Mouse (Mus musculus) C2C12 (cell line): ENCODE measurements around the gene Ugcg. TPM values are rescaled to one million over a fixed set of nuclear protein-coding genes. Genes with fewer than 3 reads are reported as not detected.

Experiments
- H3K27me3 ChIP-seq: one replicate; pipeline ENCODE4 v1.6.1; 2011; ENCODE audit not compliant: control insufficient read depth, insufficient read depth, insufficient read length
- H3K36me3 ChIP-seq: one replicate; pipeline ENCODE4 v1.6.1; 2011; ENCODE audit not compliant: control insufficient read depth, insufficient read depth
- H3K4me3 ChIP-seq: one replicate; pipeline ENCODE4 v1.5.1; 2011; ENCODE audit warnings: mild to moderate bottlenecking, control low read depth; ENCODE audit not compliant: poor library complexity, insufficient read depth, severe bottlenecking
- H3K79me2 ChIP-seq: one replicate; pipeline ENCODE4 v1.6.1; 2011; ENCODE audit not compliant: control insufficient read depth, insufficient read depth
- H3K79me3 ChIP-seq: one replicate; pipeline ENCODE4 v1.6.1; 2011; ENCODE audit warnings: low read depth, control low read depth
- H3ac ChIP-seq: one replicate; pipeline ENCODE3; 2011; ENCODE audit warnings: low read depth; ENCODE audit not compliant: control insufficient read depth, insufficient read length
- CEBPB ChIP-seq: IDR thresholded peaks from one replicate; pipeline ENCODE4 v1.6.1; 2011; ENCODE audit warnings: low read depth, mild to moderate bottlenecking, control low read depth, moderate library complexity
- CTCF ChIP-seq: IDR thresholded peaks from one replicate; pipeline ENCODE4 v1.5.1; 2011; ENCODE audit not compliant: control insufficient read depth, insufficient read depth, insufficient read length
- FOSL1 ChIP-seq: IDR thresholded peaks from one replicate; pipeline ENCODE4 v1.8.0; 2011; ENCODE audit warnings: mild to moderate bottlenecking, low read length; ENCODE audit not compliant: poor library complexity, insufficient read depth, severe bottlenecking
- MAX ChIP-seq: IDR thresholded peaks from one replicate; pipeline ENCODE4 v1.6.1; 2011; ENCODE audit warnings: mild to moderate bottlenecking, control low read depth
- MYOD1 ChIP-seq: IDR thresholded peaks from one replicate; pipeline ENCODE4 v1.6.1; 2011; ENCODE audit warnings: low read depth; ENCODE audit not compliant: control insufficient read depth, insufficient read length
- MYOG ChIP-seq: IDR thresholded peaks from one replicate; pipeline ENCODE4 v1.6.1; 2011; ENCODE audit not compliant: control insufficient read depth, insufficient read length; ENCODE audit errors: extremely low read depth
- USF1 ChIP-seq: IDR thresholded peaks from one replicate; pipeline ENCODE4 v1.6.1; 2011; ENCODE audit warnings: low read depth, mild to moderate bottlenecking, control low read depth, moderate library complexity
- polyA plus RNA-seq: library from polyadenylated mRNA; unstranded; fragments of >200 nt; fragmentation: generic; extraction: Trizol; gene quantifications from one replicate; pipeline ENCODE4 v1.2.1, GENCODE M21; 2012; ENCODE audit warnings: missing spikeins

Gene Ugcg
- polyA plus RNA-seq, 1 experiment, result 34.5 TPM

- no peaks in the 10 kb centered on the region for H3K27me3 ChIP-seq
- no peak for TF ChIP-seq CTCF
- TF ChIP-seq CEBPB, result no peak
- no peak for TF ChIP-seq USF1
- no peak for TF ChIP-seq MYOD1
- no peak for TF ChIP-seq MAX
- TF ChIP-seq MYOG, result no peak
- no peak for TF ChIP-seq FOSL1
- no peaks in the 10 kb centered on the region for H3K79me2 ChIP-seq
- no peak overlapping the region for H3ac ChIP-seq
- H3K79me3 ChIP-seq, result no peaks in the 10 kb centered on the region
- no peaks in the 10 kb centered on the region for H3K36me3 ChIP-seq
- H3K4me3 ChIP-seq, result no peak overlapping the region
Measured at GRCm38 (mm10) chr4:59160289-59160688, 28.8 kb upstream of the Ugcg start.

- TF ChIP-seq FOSL1 (no peak), CTCF (no peak), USF1 (no peak), MAX (no peak), MYOD1 (no peak), MYOG (no peak)
- H3K27me3 ChIP-seq, result no peaks in the 10 kb centered on the region
Measured at GRCm38 (mm10) chr4:59160959-59161670, 27.9 kb upstream of the Ugcg start.

GRCm38 (mm10) chr4:59164034-59164433, 25.0 kb upstream of the Ugcg start:
- no peak for TF ChIP-seq USF1
- no peak for TF ChIP-seq MYOG
- TF ChIP-seq CEBPB, result no peak
- TF ChIP-seq FOSL1, result no peak
- TF ChIP-seq MYOD1, result no peak
- TF ChIP-seq CTCF, result no peak
- TF ChIP-seq MAX, result no peak
- Histone ChIP-seq H3K79me3 (no peaks in the 10 kb centered on the region), H3K79me2 (no peaks in the 10 kb centered on the region), H3K36me3 (no peaks in the 10 kb centered on the region), H3K27me3 (no peaks in the 10 kb centered on the region), H3K4me3 (no peak overlapping the region), H3ac (no peak overlapping the region)

More at GRCm38 (mm10) chr4:59160959-59161670, 27.9 kb upstream of the Ugcg start:
- no peaks in the 10 kb centered on the region for H3K79me2 ChIP-seq
- no peak overlapping the region for H3K4me3 ChIP-seq
- no peak overlapping the region for H3ac ChIP-seq
- H3K36me3 ChIP-seq, result no peaks in the 10 kb centered on the region
- no peaks in the 10 kb centered on the region for H3K79me3 ChIP-seq

DNA sequence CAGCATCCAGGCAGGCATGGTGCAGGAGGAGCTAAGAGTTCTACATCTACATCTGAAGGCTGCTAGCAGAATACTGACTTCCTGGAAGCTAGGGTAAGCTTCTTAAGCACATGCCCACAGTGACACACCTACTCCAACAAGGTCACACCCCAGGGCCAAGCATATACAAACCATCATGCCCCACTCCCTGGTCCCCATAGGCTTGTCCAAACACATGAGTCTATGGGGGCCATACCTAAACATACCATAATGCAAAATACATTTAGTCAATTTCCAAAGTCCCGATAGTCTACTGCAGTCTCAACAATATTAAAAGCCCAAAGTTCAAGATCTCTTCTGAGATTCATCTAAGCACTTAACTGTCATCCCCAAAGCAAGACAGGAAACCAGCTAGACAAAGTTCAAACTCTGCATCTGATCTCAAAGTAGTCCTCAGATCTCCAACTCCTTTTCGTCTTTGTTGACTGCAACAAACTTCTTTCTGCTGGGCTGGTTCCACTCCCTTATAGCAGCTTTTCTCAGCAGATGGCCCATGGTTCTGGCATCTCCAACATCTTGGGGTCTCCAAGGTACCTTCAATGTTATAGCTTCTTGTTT, 21.7 kb upstream of the Ugcg start:
- Histone ChIP-seq H3K36me3 (no peaks in the 10 kb centered on the region), H3K27me3 (no peaks in the 10 kb centered on the region), H3K79me3 (no peaks in the 10 kb centered on the region), H3K4me3 (no peak overlapping the region), H3ac (no peak overlapping the region), H3K79me2 (no peaks in the 10 kb centered on the region)
- TF ChIP-seq MYOG (no peak), MAX (no peak), CTCF (no peak), MYOD1 (no peak), USF1 (no peak), CEBPB (no peak), FOSL1 (no peak)

DNA sequence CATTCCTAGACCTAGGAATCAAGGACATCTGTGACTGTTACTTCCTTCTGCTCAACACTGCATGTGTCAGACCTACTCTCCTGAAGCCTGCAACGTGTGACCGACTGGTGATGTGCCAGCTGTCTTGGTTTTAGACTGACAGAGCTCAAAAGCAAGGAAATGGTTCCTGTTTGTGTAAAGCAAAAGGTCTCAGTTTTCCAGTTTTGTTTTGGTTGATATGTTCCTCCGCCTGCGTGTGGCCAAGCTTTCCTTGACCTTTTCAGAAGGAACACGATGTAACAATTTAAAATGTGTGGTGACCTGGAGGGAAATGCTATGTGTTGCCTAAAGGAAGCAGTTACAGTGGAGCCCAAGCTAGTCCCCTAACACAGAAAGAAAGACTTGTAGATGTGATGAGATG, 19.1 kb upstream of the Ugcg start:
- H3ac ChIP-seq, result no peak overlapping the region
- no peaks in the 10 kb centered on the region for H3K36me3 ChIP-seq
- H3K4me3 ChIP-seq, result no peak overlapping the region
- H3K79me3 ChIP-seq, result no peaks in the 10 kb centered on the region
- H3K27me3 ChIP-seq, result no peaks in the 10 kb centered on the region
- H3K79me2 ChIP-seq, result no peaks in the 10 kb centered on the region
- TF ChIP-seq USF1 (no peak), MYOD1 (no peak), CEBPB (no peak), FOSL1 (no peak)
